Mouse (Mus musculus) megakaryocyte, embryonic 14.5 days (primary cell): Measurements from ENCODE around the gene Zfp61.

Experiments
- FLI1 ChIP-seq: IDR thresholded peaks from 2 replicates; pipeline ENCODE4 v1.6.1; 2012; ENCODE audit warnings: low read length, inconsistent platforms, mixed read lengths
- GATA1 ChIP-seq: IDR thresholded peaks from 3 replicates; pipeline ENCODE4 v1.6.1; 2012; ENCODE audit warnings: mixed read lengths, low read length, inconsistent platforms, borderline replicate concordance

DNA sequence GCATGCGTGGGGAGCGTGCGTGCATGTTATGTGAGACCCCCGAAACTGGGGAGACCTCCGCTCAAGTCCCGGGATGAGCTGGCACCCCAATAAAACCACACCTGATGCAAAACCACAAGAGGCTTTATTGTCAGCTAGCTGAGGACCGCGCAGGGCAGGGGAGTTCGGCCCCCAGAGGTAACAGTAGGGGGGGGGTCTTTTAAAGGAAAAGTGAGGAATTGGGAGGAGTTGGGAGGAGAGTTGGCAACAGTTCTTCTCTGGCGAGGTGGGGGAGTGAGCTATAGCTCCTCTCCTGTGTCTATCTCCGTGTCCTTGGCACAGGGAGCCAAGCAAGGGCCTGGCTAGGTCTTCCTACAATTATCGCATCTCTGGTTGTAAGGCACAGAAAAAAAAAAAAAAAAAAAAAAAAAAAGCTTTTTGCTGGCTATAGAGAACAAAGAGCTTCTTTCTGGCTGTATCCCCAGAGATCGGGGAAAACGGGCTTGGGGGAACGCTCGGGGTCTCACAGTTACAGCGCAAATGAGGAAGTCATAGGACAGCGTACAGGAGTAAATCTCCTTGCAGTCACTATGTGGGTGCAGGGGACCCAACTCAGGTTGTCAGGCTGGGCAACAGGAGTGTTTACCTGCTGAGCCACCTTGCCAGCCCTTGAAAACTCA lies 1.1 kb downstream of the Zfp61 start:
- no peak for TF ChIP-seq GATA1
- no peak for TF ChIP-seq FLI1
